Mouse (Mus musculus) midbrain, postnatal 0 days (tissue): ENCODE measurements around the gene Prmt1. TPM values are rescaled to one million over a fixed set of nuclear protein-coding genes. Genes with fewer than 3 reads are reported as not detected.
A peak's percentile ranks its signal among the peaks of the same experiment; 100 is the strongest.

Experiments used
- ATAC-seq: fragments of 200-750 bp; cut with Nextera tagmentation; 2 replicates; pipeline ENCODE4 v1.8.0; 2017; ENCODE audit warnings: moderate number of reproducible peaks, mild to moderate bottlenecking, moderate TSS enrichment, moderate library complexity; ENCODE audit not compliant: low FRiP score
- DNase-seq: peaks from one replicate; pipeline ENCODE4 v3.0.0-alpha.2; 2015; ENCODE audit warnings: low spot score
- H3K27ac ChIP-seq: fragments of 300-500 bp; sonication (generic); 2 replicates; pipeline ENCODE4 v1.5.1; 2014; ENCODE audit warnings: low read depth, mild to moderate bottlenecking, low read length, mixed read lengths
- H3K27me3 ChIP-seq: fragments of 300-500 bp; sonication (generic); 2 replicates; pipeline ENCODE4 v1.6.1; 2014; ENCODE audit warnings: low read length, control low read depth, mixed read lengths; ENCODE audit not compliant: insufficient read depth
- H3K36me3 ChIP-seq: fragments of 300-500 bp; sonication (generic); 2 replicates; pipeline ENCODE4 v1.6.1; 2014; ENCODE audit warnings: low read length, control low read depth, mixed read lengths; ENCODE audit not compliant: insufficient read depth
- H3K4me1 ChIP-seq: fragments of 300-500 bp; sonication (generic); 2 replicates; pipeline ENCODE4 v1.6.1; 2014; ENCODE audit warnings: mild to moderate bottlenecking, control low read depth, antibody characterized with exemption, low read length, mixed read lengths; ENCODE audit not compliant: insufficient read depth
- H3K4me2 ChIP-seq: fragments of 300-500 bp; sonication (generic); 2 replicates; pipeline ENCODE4 v1.6.1; 2014; ENCODE audit warnings: low read depth, mild to moderate bottlenecking, low read length, mixed read lengths; ENCODE audit not compliant: poor library complexity, severe bottlenecking
- H3K4me3 ChIP-seq: fragments of 300-500 bp; sonication (generic); 2 replicates; pipeline ENCODE4 v1.5.1; 2014; ENCODE audit warnings: low read depth, mild to moderate bottlenecking, low read length, moderate library complexity
- H3K9ac ChIP-seq: fragments of 300-500 bp; sonication (generic); replicated peaks from 2 replicates; pipeline ENCODE4 v1.6.1; 2014; ENCODE audit warnings: mild to moderate bottlenecking, low read length, moderate library complexity, mixed read lengths; ENCODE audit not compliant: poor library complexity, severe bottlenecking
- H3K9me3 ChIP-seq: fragments of 300-500 bp; sonication (generic); 2 replicates; pipeline ENCODE4 v1.6.1; 2016; ENCODE audit warnings: low read length, control low read depth
- CTCF ChIP-seq: IDR thresholded peaks from 2 replicates; pipeline ENCODE4 v1.5.1; 2016; ENCODE audit warnings: antibody characterized with exemption, mild to moderate bottlenecking
- WGBS: fragments of 180-500 bp; shearing (Covaris S2); extraction: QIAGEN DNeasy Blood & Tissue Kit; methylation state at CpG from one replicate; pipeline ENCODE4 v1.1.7; 2014; 5-methylcytosine and 5-hydroxymethylcytosine counted together
- polyA plus RNA-seq: library from polyadenylated mRNA; unstranded; fragments of >200 nt; fragmentation: Nextera tagmentation; extraction: Ambion mirVana; gene quantifications from 2 replicates; pipeline ENCODE4 v1.2.1, GENCODE M21; 2015
- total RNA-seq: library from RNA; depleted of rRNA; stranded (reverse); fragments of >200 nt; gene quantifications from 2 replicates; pipeline ENCODE4 v1.2.3, GENCODE M21; 2014

The Prmt1 gene
- total and polyA plus RNA-seq, 2 experiments from 2014 or later, result 285 to 580 TPM

DNA sequence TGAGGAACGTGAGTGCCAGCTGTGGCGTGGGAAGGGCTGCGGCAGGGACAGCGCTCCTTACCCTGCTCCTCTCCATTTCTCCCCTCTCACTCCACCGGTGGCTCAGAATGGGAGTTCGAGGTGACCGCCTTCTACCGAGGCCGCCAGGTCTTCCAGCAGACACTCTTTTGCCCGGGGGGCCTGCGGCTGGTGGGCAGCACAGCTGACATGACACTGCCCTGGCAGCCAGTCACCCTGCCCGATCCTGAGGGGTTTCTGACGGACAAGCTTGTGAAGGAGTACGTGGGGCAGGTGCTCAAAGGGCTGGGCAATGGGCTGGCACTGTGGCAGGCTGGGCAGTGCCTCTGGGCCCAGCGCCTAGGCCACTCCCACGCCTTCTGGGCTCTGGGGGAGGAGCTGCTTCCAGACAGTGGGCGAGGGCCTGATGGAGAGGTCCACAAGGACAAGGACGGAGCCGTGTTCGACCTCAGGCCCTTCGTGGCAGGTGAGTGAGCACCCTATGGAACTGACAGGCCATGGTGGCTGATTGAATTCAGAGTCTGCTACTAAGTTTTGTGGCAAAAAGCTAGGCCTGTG lies 14.3 kb upstream of the Prmt1 start:
- no peak for TF ChIP-seq CTCF
- Histone ChIP-seq H3K36me3 (peaks cover 53% of the 10 kb centered on the region), H3K4me2 (no peak overlapping the region), H3K9me3 (no peaks in the 10 kb centered on the region), H3K4me3 (no peak overlapping the region), H3K27ac (no peak overlapping the region), H3K27me3 (no peaks in the 10 kb centered on the region), H3K4me1 (0 out of 2 replicates have a peak, but pooled peaks cover 2% of the 10 kb centered on the region), H3K9ac (no peak overlapping the region)
- ATAC-seq (no peak), DNase-seq (no peak)
- 87% methylated on average over 21 of the region's 21 CpGs for WGBS

DNA sequence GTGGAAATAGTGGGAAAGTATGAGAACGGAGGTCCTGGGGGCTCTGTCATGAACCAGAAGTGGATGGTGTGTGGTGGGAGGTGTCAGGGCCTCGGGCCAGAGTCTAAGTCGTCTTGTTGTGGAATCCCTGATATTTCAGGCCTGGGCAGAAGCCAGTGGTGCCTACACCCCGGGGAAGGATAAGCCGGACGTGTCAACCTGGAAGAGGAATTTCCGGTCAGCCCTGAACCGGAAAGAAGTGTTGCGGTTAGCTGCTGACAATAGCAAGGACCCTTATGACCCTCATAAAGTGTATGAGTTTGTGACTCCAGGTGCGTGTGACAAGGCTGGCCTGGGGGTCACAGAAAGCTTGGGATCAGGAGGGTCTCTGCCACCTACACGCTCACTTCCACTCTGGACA lies 13.4 kb upstream of the Prmt1 start:
- Histone ChIP-seq H3K4me2 (no peak overlapping the region), H3K36me3 (peaks cover 47% of the 10 kb centered on the region), H3K27me3 (no peaks in the 10 kb centered on the region), H3K4me3 (no peak overlapping the region), H3K9ac (no peak overlapping the region), H3K27ac (no peak overlapping the region), H3K9me3 (no peaks in the 10 kb centered on the region), H3K4me1 (0 out of 2 replicates have a peak, but pooled peaks cover 2% of the 10 kb centered on the region)
- TF ChIP-seq CTCF, result no peak
- DNase-seq (no peak), ATAC-seq (no peak)
- 84% methylated on average over 11 of the region's 11 CpGs for WGBS

GRCm38 (mm10) chr7:44998501-44998955 lies 12.2 kb upstream of the Prmt1 start, which contains the start of gene Bcl2l12:
Bcl2l12 (minus strand) TSS chr7:44998712.
- H3K9ac ChIP-seq, result peak within 1 kb of the TSS; percentile 62
- H3K4me2 ChIP-seq, result peak within 1 kb of the TSS; percentile 80
- H3K36me3 ChIP-seq, result peaks cover 37% of the 10 kb centered on the region
- H3K4me3 ChIP-seq, result peak within 1 kb of the TSS; percentile 54
- no peak for ATAC-seq
- H3K27ac ChIP-seq, result peak within 1 kb of the TSS; percentile 62
- DNase-seq, result peak; percentile 19
- no peak for TF ChIP-seq CTCF
- 3% methylated on average over 18 of the region's 18 CpGs for WGBS
- 0 out of 2 replicates have a peak, but pooled peaks cover 2% of the 10 kb centered on the region for H3K4me1 ChIP-seq
- H3K27me3 ChIP-seq, result no peaks in the 10 kb centered on the region
- H3K9me3 ChIP-seq, result no peaks in the 10 kb centered on the region

GRCm38 (mm10) chr7:44997940-44998428 lies 11.6 kb upstream of the Prmt1 start:
- no peaks in the 10 kb centered on the region for H3K27me3 ChIP-seq
- H3K4me2 ChIP-seq, result peak overlapping the region; percentile 80
- no peaks in the 10 kb centered on the region for H3K9me3 ChIP-seq
- peak overlapping the region; percentile 62 for H3K27ac ChIP-seq
- peak overlapping the region; percentile 62 for H3K9ac ChIP-seq
- DNase-seq (peak; percentile 22), ATAC-seq (peak; percentile 9; the same call in 1 of the 2 replicates)
- H3K4me3 ChIP-seq, result peak overlapping the region; percentile 54
- WGBS, result 4% methylated on average over 15 of the region's 15 CpGs
- 0 out of 2 replicates have a peak, but pooled peaks cover 2% of the 10 kb centered on the region for H3K4me1 ChIP-seq
- TF ChIP-seq CTCF, result no peak
- peaks cover 32% of the 10 kb centered on the region for H3K36me3 ChIP-seq

GRCm38 (mm10) chr7:44997231-44997939 lies 11.0 kb upstream of the Prmt1 start, which contains the start of gene Irf3:
Irf3 (plus strand) TSS chr7:44997648.
- no peak for TF ChIP-seq CTCF
- under 1% methylated on average over 43 of the region's 43 CpGs for WGBS
- Histone ChIP-seq H3K27me3 (no peaks in the 10 kb centered on the region), H3K9me3 (no peaks in the 10 kb centered on the region), H3K4me3 (peak within 1 kb of the TSS; percentile 54), H3K36me3 (peaks cover 28% of the 10 kb centered on the region), H3K4me2 (peak within 1 kb of the TSS; percentile 80), H3K4me1 (0 out of 2 replicates have a peak, but pooled peaks cover 2% of the 10 kb centered on the region), H3K9ac (peak within 1 kb of the TSS; percentile 62), H3K27ac (peak within 1 kb of the TSS; percentile 62)
- DNase-seq, result peak; percentile 98
- ATAC-seq, result peak; percentile 89
